Mouse (Mus musculus) left cerebral cortex, adult 11 months (tissue): ENCODE data around the gene Best3.
"Not testable (repeated sequence)": the region's sequence is repeated elsewhere in the genome, so short reads cannot be mapped to it uniquely, and the experiment has no call there.

Source experiments
- DNase-seq: peaks from one replicate; pipeline ENCODE4 v3.0.0; 2022; ENCODE audit warnings: low spot score

Gene Best3

DNA sequence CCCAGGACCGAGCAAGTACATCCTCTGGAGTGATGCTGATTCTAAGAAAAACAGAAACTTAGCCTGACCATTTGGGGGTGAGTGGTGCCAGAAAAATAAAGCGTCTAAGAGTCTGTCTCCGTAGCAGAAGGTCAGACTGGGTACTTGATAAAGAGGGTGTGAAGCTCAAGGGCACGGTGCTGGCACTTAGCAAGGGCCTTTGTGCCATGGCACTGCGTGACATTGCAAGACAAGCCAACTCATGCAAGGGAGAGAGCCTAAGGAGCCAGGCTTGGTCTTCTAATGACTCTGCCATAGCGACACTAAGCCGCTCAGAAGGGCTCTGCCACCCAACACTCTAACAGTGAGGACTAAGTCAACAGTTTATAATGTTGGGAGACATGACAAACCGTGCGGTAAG is 7.3 kb upstream of the Best3 start:
- no peak for DNase-seq

DNA sequence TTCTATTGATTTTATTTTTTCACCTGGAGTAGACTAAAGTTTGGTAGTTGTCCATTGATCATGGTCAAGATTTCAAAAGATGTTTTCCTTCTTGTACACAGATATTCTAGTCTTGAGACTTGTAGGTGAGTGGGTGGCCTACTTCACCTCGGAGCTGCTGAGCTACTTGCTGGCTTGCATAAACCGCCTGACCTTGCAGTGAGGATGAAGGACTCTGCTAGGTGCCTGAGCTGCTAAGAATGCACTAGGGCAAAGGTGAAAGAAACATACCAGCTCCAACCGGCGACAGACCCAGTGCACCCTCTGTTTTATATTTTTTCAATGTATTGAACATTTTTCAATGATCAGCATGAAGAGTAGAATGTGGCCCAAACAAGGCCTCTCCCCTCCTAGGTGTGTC is 5.8 kb upstream of the Best3 start:
- DNase-seq = no peak

DNA sequence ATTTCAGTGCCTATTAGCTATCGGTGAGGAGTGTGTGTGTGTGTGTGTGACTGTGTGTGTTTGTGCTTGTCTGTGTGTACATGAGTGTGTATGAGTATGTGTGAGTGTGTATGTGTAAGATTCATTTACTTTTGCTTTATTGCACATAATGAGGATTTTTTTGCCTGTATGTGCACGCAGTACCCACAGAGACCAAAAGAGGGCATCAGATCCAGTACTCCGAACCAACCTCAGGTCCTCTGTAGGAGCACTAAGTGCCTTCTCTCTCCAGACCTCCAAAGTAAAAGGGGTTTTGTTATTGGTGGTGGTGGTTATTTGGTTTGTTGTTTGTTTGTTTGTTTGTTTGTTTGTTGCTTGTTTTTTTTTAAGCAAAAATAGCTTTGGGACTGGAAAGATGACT is 5.2 kb upstream of the Best3 start:
- DNase-seq = no peak

DNA sequence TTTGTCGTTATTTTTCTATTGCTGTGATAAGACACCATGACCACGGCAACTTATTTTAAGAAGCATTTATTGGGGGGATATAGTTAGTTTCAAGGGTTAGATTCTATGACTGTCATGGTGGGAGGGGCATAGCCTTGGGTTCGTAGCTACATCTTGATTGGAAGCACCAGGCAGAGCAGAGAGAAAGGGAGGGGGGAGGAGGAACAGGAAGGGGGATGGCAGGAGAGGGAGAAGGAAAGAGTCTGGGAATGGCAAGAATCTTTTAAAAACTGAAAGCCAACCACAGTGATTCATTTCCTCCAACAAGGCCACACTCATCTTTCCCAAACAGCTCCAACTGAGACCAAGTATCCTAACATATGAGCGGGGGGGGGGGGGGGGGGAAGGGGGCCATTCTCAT is 3.6 kb upstream of the Best3 start:
- no peak for DNase-seq

DNA sequence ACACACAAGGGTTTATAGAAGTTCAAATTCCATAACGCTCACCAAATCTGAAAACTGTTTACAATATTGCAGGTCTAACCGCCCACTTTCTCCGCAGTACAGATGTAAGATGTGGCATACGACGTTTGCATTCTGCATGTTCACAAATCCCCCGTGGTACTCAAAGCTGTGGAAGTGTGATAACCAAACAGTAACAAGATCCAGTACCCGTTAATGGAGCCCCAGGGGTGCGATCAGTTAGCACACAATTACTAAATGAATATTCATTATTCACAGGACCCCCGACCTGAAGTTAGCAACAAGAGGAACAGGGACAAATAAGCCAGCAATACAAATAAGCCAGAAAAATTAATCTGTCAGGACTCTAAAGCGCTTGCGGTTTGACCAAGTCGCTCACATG is 1.3 kb upstream of the Best3 start:
- no peak for DNase-seq

DNA sequence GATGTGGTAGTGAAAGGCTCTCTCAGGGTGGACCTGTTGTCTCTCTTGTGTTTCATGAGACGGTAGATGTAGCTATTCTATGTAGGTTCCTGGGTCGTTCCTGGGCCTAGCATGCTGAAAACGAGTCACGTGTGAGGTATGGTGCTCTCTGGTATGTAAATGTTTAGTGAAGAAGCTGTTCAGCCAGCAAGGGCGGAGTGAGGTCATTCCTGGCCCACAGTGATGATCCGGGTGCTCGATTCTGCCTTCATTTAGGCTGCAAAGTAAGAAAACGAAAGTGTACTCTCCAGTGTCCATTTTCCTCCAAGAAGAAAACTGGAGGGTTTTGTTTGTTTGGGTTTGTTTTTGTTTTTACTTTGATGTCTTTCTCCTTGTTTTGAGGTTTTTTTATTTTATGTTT is 7.9 kb downstream of the Best3 start:
- DNase-seq = no peak

DNA sequence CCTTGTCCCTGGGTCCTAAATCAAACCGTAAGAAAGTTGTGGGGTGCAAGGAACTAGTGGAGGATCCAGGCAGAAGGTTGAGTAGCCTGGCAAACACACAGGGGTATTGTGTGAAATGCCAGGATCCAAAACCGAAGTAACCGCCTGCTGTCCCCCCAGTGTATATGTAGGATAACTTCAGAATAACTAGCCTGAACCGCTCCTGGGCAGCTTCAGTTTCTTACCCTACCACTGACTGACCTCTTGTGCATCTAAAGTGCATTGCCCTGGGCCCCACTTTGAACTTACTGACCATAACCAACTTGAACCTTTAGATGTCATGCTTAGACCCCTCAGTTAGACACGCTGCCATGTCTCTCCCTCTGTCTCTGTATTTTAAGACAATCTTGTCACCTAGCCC is 9.0 kb downstream of the Best3 start:
- no peak for DNase-seq

DNA sequence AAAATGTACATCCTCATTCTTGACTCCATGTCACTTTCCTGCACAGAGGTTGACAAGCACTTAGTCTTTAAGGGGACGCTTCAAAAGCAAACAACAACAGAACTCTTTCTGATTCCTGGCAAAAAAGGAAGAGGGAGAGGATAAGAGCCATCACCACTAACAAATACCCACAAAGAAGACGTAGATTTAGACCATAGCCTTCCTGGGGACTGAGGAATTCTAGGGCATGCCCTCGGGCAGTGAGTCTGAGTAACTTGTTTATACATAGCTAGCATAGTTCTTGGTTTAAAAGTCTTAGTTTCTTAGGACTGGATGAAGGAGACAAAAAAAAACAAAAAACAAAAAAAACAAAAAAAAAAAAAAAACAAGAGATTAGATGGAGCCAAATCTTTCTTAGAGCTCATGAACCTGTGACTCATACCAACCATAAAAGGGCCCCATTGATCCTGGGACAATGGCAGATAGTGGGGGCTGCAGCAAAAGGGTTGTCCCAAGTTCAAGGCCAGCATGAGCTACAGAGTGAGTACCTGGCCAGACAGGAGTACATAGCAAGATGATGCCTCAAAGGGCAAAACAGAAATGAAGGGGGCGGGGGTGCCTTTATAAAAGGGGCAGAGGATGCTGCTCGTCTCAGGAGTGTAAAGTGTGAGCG is 9.6 kb downstream of the Best3 start:
- DNase-seq = no peak

DNA sequence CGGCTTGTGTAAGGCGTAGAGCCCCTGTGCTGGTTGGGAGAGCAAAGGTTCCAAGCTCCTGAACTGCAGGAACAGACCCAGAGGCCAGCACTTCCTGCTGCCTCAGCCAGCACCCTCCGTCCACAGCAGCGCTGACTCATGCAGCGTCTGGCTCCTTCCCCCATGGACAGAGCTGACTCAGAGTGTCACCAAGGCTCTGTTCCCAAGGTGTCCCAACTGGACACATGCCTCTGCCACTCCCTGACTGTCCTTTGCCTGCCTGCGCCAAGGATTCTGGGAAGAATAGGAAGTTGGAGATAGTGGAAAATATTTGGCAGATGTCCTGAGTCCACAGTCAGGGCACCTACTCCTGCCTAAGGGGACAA is 10.1 kb downstream of the Best3 start:
- DNase-seq = no peak

DNA sequence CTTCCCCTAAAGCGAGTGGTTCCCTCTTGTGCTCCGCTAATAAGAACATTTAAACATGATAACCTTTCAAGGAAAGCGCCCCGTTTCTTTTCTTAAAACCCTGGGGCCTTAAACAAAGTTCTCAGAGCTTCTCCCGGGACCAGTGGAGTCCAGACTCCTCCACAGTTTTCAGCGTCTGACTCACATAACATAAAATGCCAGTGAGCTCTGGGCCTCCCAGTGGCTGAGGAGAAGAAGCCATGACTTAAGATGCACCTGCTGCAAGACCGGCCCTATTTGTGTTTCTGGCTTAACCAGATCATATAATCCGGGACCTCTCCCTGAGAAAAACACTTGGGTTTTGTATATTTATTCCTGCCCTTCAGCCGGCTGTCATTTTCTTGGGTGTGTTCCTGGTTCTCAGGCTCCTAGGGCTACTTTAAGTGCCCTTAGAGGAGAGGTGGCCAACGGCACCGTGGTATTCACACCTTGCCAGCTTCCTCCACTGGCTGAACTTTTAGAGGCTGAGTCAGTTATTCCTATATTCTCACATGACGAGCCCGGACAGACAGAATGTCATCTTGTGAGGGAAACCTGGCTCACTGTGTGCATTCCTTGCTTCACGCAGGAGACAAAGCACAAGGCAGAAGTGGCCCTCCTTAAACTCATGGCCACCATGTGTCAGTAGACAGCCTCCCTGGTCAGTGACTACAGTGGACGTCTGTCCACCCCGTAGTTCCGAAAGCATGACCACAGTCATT is 12.8 kb downstream of the Best3 start:
- no peak for DNase-seq

DNA sequence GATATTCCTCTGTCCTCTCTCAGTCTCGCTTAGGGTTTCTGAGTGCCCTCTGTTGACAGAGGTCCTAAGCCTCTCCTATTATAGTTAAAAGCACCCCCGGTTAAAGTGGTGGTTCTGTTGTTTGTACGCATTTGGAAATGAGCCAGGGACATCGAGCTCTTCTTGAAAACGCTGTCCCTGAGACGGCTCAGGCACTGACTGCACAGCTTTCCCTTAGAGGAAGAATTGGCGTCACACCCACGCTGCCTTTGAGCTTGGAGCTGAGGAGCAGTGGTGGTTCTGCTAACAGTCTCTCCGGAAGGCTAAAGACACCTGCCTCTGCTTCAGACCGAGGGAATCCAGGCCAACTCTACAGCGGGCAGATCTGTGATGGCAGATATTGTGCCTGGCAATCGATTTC is 14.9 kb downstream of the Best3 start:
- no peak for DNase-seq

DNA sequence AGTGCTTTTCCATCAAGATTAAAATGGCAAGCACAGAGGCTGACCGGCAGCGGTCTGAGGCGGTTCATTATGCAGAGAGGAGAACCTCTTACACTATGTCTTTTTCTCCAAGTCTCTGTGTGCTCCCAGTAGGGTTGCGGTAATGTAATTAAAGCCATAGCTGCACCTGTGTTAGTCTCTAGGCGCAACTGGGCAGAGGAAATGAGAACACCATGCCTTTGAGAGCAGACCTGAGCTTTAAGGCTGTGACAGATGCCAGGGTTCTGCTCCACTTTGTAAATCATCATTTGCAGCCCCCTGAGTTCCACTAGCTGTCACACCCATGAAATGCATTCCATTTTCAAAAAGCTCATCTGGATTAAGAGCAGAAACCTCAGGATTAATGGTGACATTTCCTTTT is 18.6 kb downstream of the Best3 start:
- no peak for DNase-seq

DNA sequence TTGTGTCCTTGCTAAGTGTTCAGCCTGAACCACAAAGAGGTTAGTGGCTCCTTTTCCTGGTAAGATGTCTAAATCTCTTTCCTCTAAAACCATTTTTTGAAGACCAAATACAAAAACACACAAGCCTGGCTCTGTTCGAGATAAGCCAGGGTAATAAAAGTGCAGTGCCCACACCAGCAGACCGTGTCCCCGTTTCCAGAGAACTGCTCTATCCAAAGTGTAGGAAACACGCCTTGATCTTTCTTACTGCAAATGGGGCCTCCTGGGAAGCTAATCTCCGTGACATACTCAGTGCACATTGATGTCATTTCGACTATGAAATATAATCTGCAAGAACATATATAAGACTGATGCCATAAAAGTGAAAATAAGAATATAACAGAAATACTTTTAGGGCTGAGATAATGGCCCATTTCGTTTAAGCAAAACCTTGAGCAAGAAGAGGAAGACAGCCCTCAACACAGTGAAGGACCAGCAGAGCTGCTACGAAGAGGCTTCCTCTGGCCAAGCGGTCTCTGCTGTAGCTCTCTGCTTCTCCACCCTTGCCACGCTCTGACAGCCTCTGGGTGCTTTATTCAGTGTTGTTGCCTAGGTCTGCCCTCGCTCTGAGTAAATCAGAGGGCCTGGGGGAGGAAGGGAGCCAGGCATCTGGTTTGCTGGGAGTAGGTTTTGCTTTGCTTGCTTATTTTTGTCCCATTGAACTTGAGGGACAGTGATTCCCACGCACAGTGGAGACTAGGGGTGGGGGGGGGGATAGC is 19.8 kb downstream of the Best3 start:
- DNase-seq = no peak

DNA sequence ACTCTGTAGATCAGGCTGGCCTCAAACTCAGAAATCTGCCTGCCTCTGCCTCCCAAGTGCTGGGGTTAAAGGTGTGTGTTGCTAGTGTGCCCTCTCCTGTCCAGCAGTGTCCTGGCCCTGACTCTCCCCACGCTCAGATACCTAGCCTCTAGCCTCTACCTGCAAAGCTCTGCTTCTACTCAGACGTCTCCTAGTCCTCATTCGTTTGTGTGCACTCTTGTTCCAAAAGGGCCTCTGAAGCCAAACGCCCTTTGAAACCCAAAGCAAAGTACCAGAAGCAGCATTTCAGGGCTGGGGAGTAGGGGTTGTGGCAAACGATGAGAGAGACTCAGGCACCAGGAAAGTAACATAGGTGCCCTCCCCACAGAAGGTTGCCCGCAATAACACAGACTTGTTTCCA is 23.6 kb downstream of the Best3 start:
- no peak for DNase-seq

DNA sequence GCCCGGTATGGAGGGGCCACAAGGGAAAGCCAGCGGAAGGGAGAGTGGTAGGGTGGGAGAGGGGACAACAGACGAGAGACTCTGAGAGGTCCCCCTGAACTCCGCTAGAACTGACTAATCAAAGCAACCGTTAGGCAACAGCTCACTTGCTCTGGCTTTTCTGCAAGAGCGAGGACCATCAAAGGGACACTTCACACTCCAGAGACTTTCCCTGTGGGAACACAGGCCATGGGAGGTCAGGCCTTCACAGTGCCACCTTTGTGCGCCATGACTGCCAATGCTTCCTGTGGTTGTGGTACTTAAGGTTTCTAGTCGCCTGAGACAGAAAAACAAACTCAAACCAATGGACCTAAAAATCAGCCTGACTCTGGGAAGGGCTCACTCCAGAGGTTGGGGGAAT is 24.9 kb downstream of the Best3 start:
- no peak for DNase-seq

DNA sequence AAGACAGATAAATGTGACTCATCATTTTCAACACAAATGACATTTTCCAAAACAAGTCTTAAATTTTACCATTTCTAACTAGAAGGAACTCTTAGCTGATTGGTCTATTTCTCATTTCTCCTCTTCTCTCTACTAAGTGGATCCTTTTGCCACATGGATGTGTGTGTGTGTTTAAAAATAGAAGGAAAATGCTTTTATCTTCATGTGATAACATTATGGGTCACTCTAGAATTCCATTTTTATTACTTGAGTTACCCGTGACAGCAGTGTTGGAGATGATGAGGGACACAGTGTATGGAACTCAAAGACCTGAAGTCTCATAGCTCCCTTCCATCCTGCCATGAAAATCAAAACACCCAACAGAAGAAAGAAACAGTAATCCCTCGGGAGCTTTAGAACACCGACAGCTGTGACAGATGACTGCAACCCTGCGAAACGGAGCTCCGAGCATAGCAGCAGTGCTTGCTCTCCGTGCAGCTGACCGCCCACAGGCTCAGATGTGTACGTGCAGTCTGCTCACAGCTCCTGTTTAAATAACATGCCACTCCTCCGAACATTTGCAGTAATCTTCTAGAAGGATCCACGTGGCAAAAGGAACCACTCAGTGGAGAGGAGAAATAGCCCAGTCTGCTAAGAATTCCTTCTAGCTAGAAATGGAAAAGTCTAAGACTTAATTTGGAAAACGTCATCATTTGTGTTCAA is 27.7 kb downstream of the Best3 start:
- peak; percentile 49 for DNase-seq

DNA sequence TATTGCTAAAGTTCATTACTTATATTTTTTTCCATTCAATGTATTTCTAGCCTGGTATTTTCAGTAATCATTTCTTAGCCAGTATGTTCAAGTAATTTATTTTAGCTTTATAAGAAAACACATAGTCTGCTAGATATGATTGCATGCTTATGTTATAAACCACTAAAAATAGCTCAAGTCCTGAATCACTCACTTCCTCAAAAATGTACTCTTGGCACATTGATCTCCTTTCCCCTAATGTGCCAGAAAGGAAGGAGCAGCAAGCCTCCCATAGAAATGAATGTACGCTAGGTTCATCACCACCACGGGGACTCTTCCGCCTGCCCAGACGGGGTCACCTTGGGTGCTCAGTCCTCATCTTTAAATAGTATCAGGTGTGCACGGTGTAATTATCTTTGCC is 28.5 kb downstream of the Best3 start:
- DNase-seq = no peak

DNA sequence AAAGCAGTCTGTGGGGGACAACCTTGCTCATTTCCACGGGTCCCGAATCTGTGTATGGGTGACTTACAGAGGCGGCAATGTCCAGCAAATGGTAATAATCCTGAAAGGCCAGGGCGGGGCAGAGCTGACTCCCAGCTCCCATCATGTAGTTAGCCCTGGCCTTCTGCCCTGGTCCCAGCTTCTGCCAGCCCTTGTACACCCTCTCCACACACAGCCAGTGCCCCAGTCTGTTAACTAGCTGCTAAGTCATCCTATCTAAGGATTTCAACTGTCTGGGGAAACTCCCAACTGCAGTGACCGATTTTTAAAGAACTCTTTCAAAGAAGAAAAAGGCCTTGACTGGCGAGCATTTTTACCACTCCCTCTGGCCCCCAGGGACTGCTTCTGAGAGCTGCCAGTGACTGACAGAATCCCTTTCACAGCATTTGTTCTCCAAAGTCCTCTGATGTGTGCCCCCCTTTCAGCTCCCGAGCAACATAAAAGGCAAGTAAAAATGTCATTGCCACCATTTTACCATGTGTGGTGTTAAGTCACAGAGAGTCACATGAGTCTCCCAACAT is 32.2 kb downstream of the Best3 start:
- DNase-seq = no peak

DNA sequence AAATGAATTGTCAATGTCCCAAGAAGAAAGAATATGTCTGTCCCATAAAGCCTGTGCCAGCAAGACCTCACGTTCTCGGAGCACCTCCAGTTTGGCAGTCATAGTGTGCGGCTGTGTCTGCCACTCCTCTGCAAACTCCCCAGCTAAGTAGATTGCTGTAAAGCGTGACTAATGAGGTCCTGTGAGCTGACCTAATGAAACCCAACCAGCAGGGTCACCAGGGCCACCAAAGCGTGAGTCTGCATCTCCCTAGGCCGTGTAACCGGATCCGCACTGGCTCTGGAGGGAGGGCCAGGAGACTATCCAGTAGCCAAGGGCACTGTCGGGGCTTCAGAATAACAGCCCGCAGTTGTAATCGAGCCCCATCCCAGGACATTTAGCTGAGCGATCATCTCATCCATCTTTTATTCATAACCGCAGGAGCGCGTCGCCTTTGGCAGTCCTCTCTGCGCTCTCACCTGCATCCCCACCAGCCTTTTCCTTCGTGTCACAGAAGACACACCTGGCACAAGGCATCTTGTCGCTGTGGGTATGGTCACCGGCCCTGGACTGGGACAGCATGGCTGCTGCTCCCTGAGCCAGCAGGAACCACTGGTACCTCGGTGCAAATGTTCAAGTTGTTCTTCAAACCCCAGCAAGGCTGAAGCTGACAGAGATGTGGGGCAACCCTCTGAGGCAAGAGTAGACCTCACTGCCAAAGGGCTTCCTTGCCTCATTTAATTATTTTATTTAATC is 35.1 kb downstream of the Best3 start:
- DNase-seq = no peak

DNA sequence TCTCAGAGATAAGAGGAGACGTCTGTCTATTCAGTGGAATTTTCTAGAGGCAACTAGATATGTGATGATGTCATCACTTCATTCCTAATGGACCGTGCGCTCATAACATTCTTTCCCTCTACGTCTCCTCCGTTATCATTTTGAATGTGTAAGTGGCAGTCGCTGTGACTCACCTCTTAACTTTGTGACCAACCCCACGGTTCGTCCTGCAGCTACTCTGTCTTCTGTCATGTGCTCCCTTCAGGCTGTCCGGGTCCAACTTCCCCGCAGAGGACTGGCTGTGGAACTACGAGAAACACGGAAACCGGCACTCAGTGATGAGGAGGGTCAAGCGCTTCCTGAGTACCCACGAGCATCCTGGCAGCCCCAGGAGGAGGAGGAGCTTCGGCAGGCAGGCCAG is 37.6 kb downstream of the Best3 start:
- no peak for DNase-seq

DNA sequence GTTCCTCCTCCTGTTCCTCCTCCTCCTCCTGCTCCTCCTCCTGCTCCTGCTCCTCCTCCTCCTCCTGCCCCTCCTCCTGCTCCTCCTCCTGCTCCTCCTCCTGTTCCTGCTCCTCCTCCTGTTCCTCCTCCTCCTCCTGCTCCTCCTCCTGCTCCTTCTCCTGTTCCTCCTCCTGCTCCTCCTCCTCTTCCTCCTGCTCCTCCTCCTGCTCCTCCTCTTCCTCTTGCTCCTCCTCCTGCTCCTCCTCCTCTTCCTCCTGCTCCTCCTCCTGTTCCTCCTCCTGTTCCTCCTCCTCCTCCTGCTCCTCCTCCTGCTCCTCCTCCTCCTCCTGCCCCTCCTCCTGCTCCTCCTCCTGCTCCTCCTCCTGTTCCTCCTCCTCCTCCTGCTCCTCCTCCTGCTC is 39.7 kb downstream of the Best3 start:
- DNase-seq = not testable (repeated sequence)

DNA sequence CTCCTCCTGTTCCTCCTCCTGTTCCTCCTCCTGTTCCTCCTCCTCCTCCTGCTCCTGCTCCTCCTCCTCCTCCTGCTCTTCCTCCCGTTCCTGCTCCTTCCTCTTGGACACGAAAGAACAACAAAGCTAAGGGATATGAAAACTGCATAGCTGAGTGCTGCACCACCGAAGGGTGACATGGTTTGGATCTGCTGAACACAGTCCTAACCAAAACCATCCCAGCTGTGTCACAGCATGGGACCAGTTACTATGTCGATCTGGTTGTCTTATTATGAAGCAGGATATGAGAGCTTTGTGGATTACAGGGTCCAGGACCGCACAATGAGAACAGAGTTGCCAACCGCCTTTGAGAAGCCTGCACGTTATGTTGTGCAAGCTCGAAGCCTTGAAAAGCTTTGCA is 40.1 kb downstream of the Best3 start:
- no peak for DNase-seq
